Mouse (Mus musculus) embryonic fibroblast, embryonic 13.5 days (primary cell): ENCODE results near the gene Asb10. TPM values are rescaled to one million over a fixed set of nuclear protein-coding genes. Genes with fewer than 3 reads are reported as not detected.
A peak's percentile ranks its signal among the peaks of the same experiment; 100 is the strongest.

Experiments
- H3K27ac ChIP-seq: 2 replicates; pipeline ENCODE4 v1.5.1; 2012; ENCODE audit warnings: low read length, control low read depth, inconsistent platforms; ENCODE audit not compliant: insufficient read depth
- H3K4me1 ChIP-seq: 2 replicates; pipeline ENCODE4 v1.6.1; 2011; ENCODE audit warnings: low read length; ENCODE audit not compliant: control insufficient read depth, insufficient read depth
- H3K4me3 ChIP-seq: 2 replicates; pipeline ENCODE4 v1.5.1; 2011; ENCODE audit warnings: mild to moderate bottlenecking, control low read depth, low read length; ENCODE audit not compliant: insufficient read depth
- CTCF ChIP-seq: IDR thresholded peaks from 2 replicates; pipeline ENCODE4 v1.5.1; 2011; ENCODE audit warnings: mild to moderate bottlenecking, control low read depth, low read length, moderate library complexity, borderline replicate concordance; ENCODE audit not compliant: insufficient read depth
- POLR2A ChIP-seq: IDR thresholded peaks from 2 replicates; pipeline ENCODE4 v1.6.1; 2011; ENCODE audit warnings: low read depth, mild to moderate bottlenecking, control low read depth, low read length, moderate library complexity
- polyA plus RNA-seq: library from polyadenylated mRNA; stranded (reverse); fragments of >200 nt; gene quantifications from 2 replicates; pipeline ENCODE4 v1.2.4, GENCODE M21; 2011; ENCODE audit warnings: low read depth; ENCODE audit not compliant: missing spikeins, insufficient read length

Asb10 gene
- polyA plus RNA-seq, 1 experiment = not detected

- Histone ChIP-seq H3K27ac (no peak overlapping the region), H3K4me1 (no peaks in the 10 kb centered on the region), H3K4me3 (no peak overlapping the region)
- TF ChIP-seq POLR2A (no peak), CTCF (no peak)
Measured at GRCm38 (mm10) chr5:24523806-24524205, 17.0 kb downstream of the Asb10 start.

- H3K4me1 ChIP-seq = no peaks in the 10 kb centered on the region
- no peak overlapping the region for H3K4me3 ChIP-seq
- TF ChIP-seq POLR2A = no peak
- TF ChIP-seq CTCF = no peak
- H3K27ac ChIP-seq = no peak overlapping the region
Measured at GRCm38 (mm10) chr5:24521366-24521765, 19.4 kb downstream of the Asb10 start.

GRCm38 (mm10) chr5:24512271-24512670 lies 28.5 kb downstream of the Asb10 start:
- H3K4me1 ChIP-seq = 0 out of 2 replicates have a peak, but pooled peaks cover 3% of the 10 kb centered on the region
- no peak overlapping the region for H3K27ac ChIP-seq
- TF ChIP-seq POLR2A (no peak), CTCF (no peak)
- H3K4me3 ChIP-seq = no peak overlapping the region

- TF ChIP-seq CTCF (peak; percentile 53; the same call in 1 of the 2 replicates), POLR2A (no peak)
- Histone ChIP-seq H3K4me1 (0 out of 2 replicates have a peak, but pooled peaks cover 3% of the 10 kb centered on the region), H3K4me3 (no peak overlapping the region), H3K27ac (no peak overlapping the region)
Measured at GRCm38 (mm10) chr5:24510635-24511034, 30.1 kb downstream of the Asb10 start.

- TF ChIP-seq CTCF = no peak
- no peak for TF ChIP-seq POLR2A
- Histone ChIP-seq H3K27ac (no peak overlapping the region), H3K4me1 (0 out of 2 replicates have a peak, but pooled peaks cover 3% of the 10 kb centered on the region), H3K4me3 (no peak overlapping the region)
Measured at GRCm38 (mm10) chr5:24508406-24508805, 32.4 kb downstream of the Asb10 start.

- no peaks in the 10 kb centered on the region for H3K4me1 ChIP-seq
- no peak overlapping the region for H3K27ac ChIP-seq
- no peak overlapping the region for H3K4me3 ChIP-seq
- no peak for TF ChIP-seq CTCF
Measured at GRCm38 (mm10) chr5:24505513-24505912, 35.3 kb downstream of the Asb10 start.

GRCm38 (mm10) chr5:24502786-24503185 lies 38.0 kb downstream of the Asb10 start:
- no peak for TF ChIP-seq CTCF
- no peak for TF ChIP-seq POLR2A
- H3K4me3 ChIP-seq = no peak overlapping the region
- H3K27ac ChIP-seq = no peak overlapping the region
- H3K4me1 ChIP-seq = no peaks in the 10 kb centered on the region

GRCm38 (mm10) chr5:24500851-24501250 lies 39.9 kb downstream of the Asb10 start:
- no peak for TF ChIP-seq CTCF
- Histone ChIP-seq H3K4me3 (no peak overlapping the region), H3K4me1 (no peaks in the 10 kb centered on the region)

GRCm38 (mm10) chr5:24499113-24499512 lies 41.7 kb downstream of the Asb10 start:
- Histone ChIP-seq H3K4me3 (no peak overlapping the region), H3K27ac (no peak overlapping the region), H3K4me1 (no peaks in the 10 kb centered on the region)
- TF ChIP-seq POLR2A (no peak), CTCF (no peak)

More at GRCm38 (mm10) chr5:24500851-24501250, 39.9 kb downstream of the Asb10 start:
- no peak overlapping the region for H3K27ac ChIP-seq

- no peak overlapping the region for H3K4me3 ChIP-seq
- no peak overlapping the region for H3K27ac ChIP-seq
- no peaks in the 10 kb centered on the region for H3K4me1 ChIP-seq
- no peak for TF ChIP-seq CTCF
- TF ChIP-seq POLR2A = no peak
Measured at GRCm38 (mm10) chr5:24497526-24497925, 43.3 kb downstream of the Asb10 start.

GRCm38 (mm10) chr5:24496756-24497155 lies 44.0 kb downstream of the Asb10 start:
- TF ChIP-seq POLR2A (no peak), CTCF (no peak)
- Histone ChIP-seq H3K4me3 (no peak overlapping the region), H3K27ac (no peak overlapping the region), H3K4me1 (no peaks in the 10 kb centered on the region)
